Mouse (Mus musculus) CH12.LX (cell line): ENCODE measurements around the gene Gipc2. TPM values are rescaled to one million over a fixed set of nuclear protein-coding genes. Genes with fewer than 3 reads are reported as not detected.

Source experiments
- DNase-seq: peaks from one replicate; pipeline ENCODE4 v3.0.0-alpha.2; 2013; ENCODE audit errors: extremely low read depth
- H3K27ac ChIP-seq: 2 replicates; pipeline ENCODE4 v1.5.1; 2012; ENCODE audit warnings: low read depth, mild to moderate bottlenecking, control low read depth, moderate library complexity; ENCODE audit not compliant: insufficient read depth
- H3K27me3 ChIP-seq: replicated peaks from 2 replicates; pipeline ENCODE3; 2012; ENCODE audit warnings: inconsistent platforms
- H3K36me3 ChIP-seq, 2 experiments: replicated peaks in 1 of 2; 2 replicates each; pipeline versions ENCODE3 to v1.6.1; 2012; ENCODE audit warnings: inconsistent platforms in 1 of 2, low read length in 1 of 2, mild to moderate bottlenecking in 1 of 2, mixed read lengths in 1 of 2, moderate library complexity in 1 of 2; ENCODE audit not compliant: control insufficient read depth in 1 of 2, insufficient read depth in 1 of 2
- H3K4me1 ChIP-seq, 2 experiments: 2 replicates each; pipeline ENCODE4 v1.6.1; 2012; ENCODE audit warnings: inconsistent platforms in 1 of 2, moderate library complexity in 1 of 2; ENCODE audit not compliant: insufficient read depth in 2 of 2, control insufficient read depth in 1 of 2
- H3K4me2 ChIP-seq: 2 replicates; pipeline ENCODE4 v1.6.1; 2012; ENCODE audit warnings: low read depth, mild to moderate bottlenecking, control low read depth; ENCODE audit not compliant: poor library complexity, insufficient read depth, severe bottlenecking
- H3K4me3 ChIP-seq, 3 experiments: fragments of 150-350 bp in 1 of 3; sonication (generic) in 1 of 3; replicated peaks in 1 of 3; 2 replicates each; pipeline versions ENCODE3 to v1.5.1; 2011 to 2012; ENCODE audit warnings: low read depth in 2 of 3, low read length in 2 of 3, mild to moderate bottlenecking in 2 of 3, moderate library complexity in 2 of 3, control low read depth in 1 of 3, improper control_type of control experiment in 1 of 3, inconsistent platforms in 1 of 3, mixed read lengths in 1 of 3; ENCODE audit not compliant: poor library complexity in 1 of 3
- H3K79me2 ChIP-seq: replicated peaks from 2 replicates; pipeline ENCODE4 v1.6.1; 2012; ENCODE audit warnings: mild to moderate bottlenecking, moderate library complexity; ENCODE audit not compliant: control insufficient read depth, poor library complexity, insufficient read depth, severe bottlenecking; ENCODE audit errors: extremely low read depth
- H3K9ac ChIP-seq: 2 replicates; pipeline ENCODE4 v1.6.1; 2012; ENCODE audit warnings: low read depth, mild to moderate bottlenecking, control low read depth, moderate library complexity; ENCODE audit not compliant: insufficient read depth
- H3K9me3 ChIP-seq: replicated peaks from 2 replicates; pipeline ENCODE3; 2012; ENCODE audit warnings: low read length, inconsistent platforms, mixed read lengths
- ELF1 ChIP-seq: IDR thresholded peaks from 2 replicates; pipeline ENCODE4 v1.6.1; 2014; ENCODE audit warnings: low read depth, mild to moderate bottlenecking, inconsistent platforms, low read length, improper control_type of control experiment
- IRF4 ChIP-seq: IDR thresholded peaks from 2 replicates; pipeline ENCODE4 v1.6.1; 2014; ENCODE audit warnings: low read depth, mild to moderate bottlenecking, inconsistent platforms, low read length, improper control_type of control experiment
- MAFK ChIP-seq: IDR thresholded peaks from 2 replicates; pipeline ENCODE4 v1.6.1; 2011; ENCODE audit warnings: low read length, improper control_type of control experiment; ENCODE audit not compliant: insufficient replicate concordance
- MAZ ChIP-seq: IDR thresholded peaks from 2 replicates; pipeline ENCODE4 v1.6.1; 2012; ENCODE audit warnings: low read depth, mild to moderate bottlenecking, inconsistent platforms, low read length, improper control_type of control experiment, moderate library complexity
- NELFE ChIP-seq: IDR thresholded peaks from 2 replicates; pipeline ENCODE4 v1.6.1; 2011; ENCODE audit warnings: low read depth, low read length, improper control_type of control experiment
- POLR2A ChIP-seq: IDR thresholded peaks from 2 replicates; pipeline ENCODE4 v1.6.1; 2011; ENCODE audit warnings: low read depth, mild to moderate bottlenecking, improper control_type of control experiment, low read length
- RAD21 ChIP-seq: IDR thresholded peaks from 2 replicates; pipeline ENCODE4 v1.6.1; 2011; ENCODE audit warnings: low read depth, mild to moderate bottlenecking, low read length, improper control_type of control experiment, moderate library complexity
- SIN3A ChIP-seq: IDR thresholded peaks from 2 replicates; pipeline ENCODE4 v1.6.1; 2012; ENCODE audit warnings: low read length, improper control_type of control experiment, inconsistent platforms
- SMC3 ChIP-seq: IDR thresholded peaks from 2 replicates; pipeline ENCODE4 v1.6.1; 2011; ENCODE audit warnings: low read depth, low read length, improper control_type of control experiment
- TBP ChIP-seq: conservative IDR thresholded peaks from 2 replicates; pipeline ENCODE4 v1.6.1; 2011; ENCODE audit warnings: low read depth, low read length, improper control_type of control experiment
- TCF12 ChIP-seq: IDR thresholded peaks from 2 replicates; pipeline ENCODE4 v1.6.1; 2014; ENCODE audit warnings: low read depth, mild to moderate bottlenecking, inconsistent platforms, low read length, improper control_type of control experiment
- USF2 ChIP-seq: conservative IDR thresholded peaks from 2 replicates; pipeline ENCODE4 v1.6.1; 2011; ENCODE audit warnings: low read depth, low read length, improper control_type of control experiment
- ZC3H11A ChIP-seq: IDR thresholded peaks from 2 replicates; pipeline ENCODE4 v1.6.1; 2012; ENCODE audit warnings: low read depth, mild to moderate bottlenecking, inconsistent platforms, low read length, improper control_type of control experiment
- ZKSCAN1 ChIP-seq: IDR thresholded peaks from 2 replicates; pipeline ENCODE4 v1.6.1; 2012; ENCODE audit warnings: low read depth, inconsistent platforms, low read length, improper control_type of control experiment, borderline replicate concordance
- ZMIZ1 ChIP-seq: IDR thresholded peaks from 2 replicates; pipeline ENCODE4 v1.6.1; 2012; ENCODE audit warnings: low read depth, mild to moderate bottlenecking, inconsistent platforms, low read length, improper control_type of control experiment
- dilution Hi-C: fragments of 300-500 bp; cut with MboI; formaldehyde crosslinking; loops from 2 replicates; pipeline ENCODE4 v1.14.3; 2020; ENCODE audit warnings: low sequenced_read_pairs; ENCODE audit not compliant: extremely low pct_unique_long_range_greater_than_20kb, extremely low pct_ligation_motif_present
- in situ Hi-C: fragments of 300-500 bp; cut with MboI; formaldehyde crosslinking; loops from 3 replicates; pipeline ENCODE4 v1.14.3; 2019; ENCODE audit warnings: low sequenced_read_pairs, low pct_ligation_motif_present, low pct_unique_long_range_greater_than_20kb, mixed read lengths
- polyA plus RNA-seq: library from polyadenylated mRNA; unstranded; fragments of >175 nt; gene quantifications from 2 replicates; pipeline ENCODE4 v1.2.1, GENCODE M21; 2012; ENCODE audit warnings: low read depth; ENCODE audit not compliant: insufficient read length
- total RNA-seq, 2 experiments: library from RNA; depleted of rRNA; stranded (reverse); fragments of 300-350 nt in 1 of 2; fragments of >200 nt in 1 of 2; gene quantifications; 2 replicates each; pipeline ENCODE4 v1.2.3; 2012 to 2014

Gene Gipc2
- total and polyA plus RNA-seq, 3 experiments = 0.24 to 1.2 (median 0.38) TPM

- no peaks in the 10 kb centered on the region for H3K27me3 ChIP-seq
- no peak overlapping the region for H3K27ac ChIP-seq
- H3K9ac ChIP-seq = no peak overlapping the region
- H3K79me2 ChIP-seq = peaks cover 12% of the 10 kb centered on the region
- dilution Hi-C loops (no loop called here), in situ Hi-C loops (no loop called here)
- TF ChIP-seq ZKSCAN1 (no peak), SMC3 (no peak), POLR2A (no peak), MAZ (no peak), IRF4 (no peak), MAFK (no peak), TBP (no peak), ZC3H11A (no peak), RAD21 (no peak), NELFE (no peak), ELF1 (no peak)
- no peak for DNase-seq
- no peaks in the 10 kb centered on the region for H3K9me3 ChIP-seq
- peaks cover 3 to 20% of the 10 kb centered on the region in 2 experiments for H3K4me1 ChIP-seq
- peaks cover 4 to 23% of the 10 kb centered on the region in 2 experiments for H3K36me3 ChIP-seq
- H3K4me2 ChIP-seq = no peak overlapping the region
- H3K4me3 ChIP-seq = no peak overlapping the region
Observed at GRCm38 (mm10) chr3:152204577-152204976, 38.5 kb upstream of the Gipc2 start.

GRCm38 (mm10) chr3:152203996-152204395 is 38.0 kb upstream of the Gipc2 start:
- H3K9ac ChIP-seq = no peak overlapping the region
- dilution Hi-C loops (no loop called here), in situ Hi-C loops (no loop called here)
- peaks cover 6% of the 10 kb centered on the region; the same call in 1 of the 2 replicates for H3K79me2 ChIP-seq
- H3K4me1 ChIP-seq = peaks cover 3 to 20% of the 10 kb centered on the region in 2 experiments
- H3K4me3 ChIP-seq = no peak overlapping the region
- peaks cover 4 to 23% of the 10 kb centered on the region in 2 experiments for H3K36me3 ChIP-seq
- H3K9me3 ChIP-seq = no peaks in the 10 kb centered on the region
- H3K27ac ChIP-seq = no peak overlapping the region
- H3K27me3 ChIP-seq = no peaks in the 10 kb centered on the region
- DNase-seq = no peak
- no peak for TF ChIP-seq ZMIZ1
- TF ChIP-seq IRF4 = no peak
- TF ChIP-seq SIN3A = no peak
- TF ChIP-seq ZKSCAN1 = no peak
- TF ChIP-seq USF2 = no peak
- no peak overlapping the region for H3K4me2 ChIP-seq

- H3K27ac ChIP-seq = no peak overlapping the region
- in situ Hi-C loops = no loop called here
- no peak for TF ChIP-seq TCF12
- no peak for TF ChIP-seq ZMIZ1
Observed at GRCm38 (mm10) chr3:152203411-152203810, 37.4 kb upstream of the Gipc2 start.

More at GRCm38 (mm10) chr3:152203411-152203810, 37.4 kb upstream of the Gipc2 start:
- H3K36me3 ChIP-seq = peaks cover 4 to 21% of the 10 kb centered on the region in 2 experiments
- DNase-seq = no peak
- H3K9ac ChIP-seq = no peak overlapping the region
- H3K4me3 ChIP-seq = no peak overlapping the region
- peaks cover under 1 to 14% of the 10 kb centered on the region in 2 experiments; a peak in 3 of 4 replicates for H3K4me1 ChIP-seq
- no peak overlapping the region for H3K4me2 ChIP-seq
- H3K9me3 ChIP-seq = no peaks in the 10 kb centered on the region
- H3K79me2 ChIP-seq = peaks cover 3% of the 10 kb centered on the region; the same call in 1 of the 2 replicates
- dilution Hi-C loops = no loop called here
- no peaks in the 10 kb centered on the region for H3K27me3 ChIP-seq
